8 mouse cellular contexts compared by ENCODE assay signal in genomic region chr14:24902870-24903269, GRCm38 (mm10).
DNase-seq lines count a peak whose midpoint lies in the region; ATAC-seq and TF ChIP-seq lines count a peak whose summit lies in the region.

No protein-coding gene starts in this region.

- 44% methylated on average over 4 of the region's 4 CpGs for WGBS in forebrain, embryonic 10.5 days
- 17% methylated on average over 3 of the region's 4 CpGs for WGBS in forebrain, embryonic 16.5 days
- WGBS in midbrain, embryonic 10.5 days = 31% methylated on average over 3 of the region's 4 CpGs
- WGBS in midbrain, embryonic 15.5 days = 12% methylated on average over 3 of the region's 4 CpGs
- WGBS in heart, adult 2 months = 14% methylated on average over 3 of the region's 4 CpGs

- no peak overlapping the region for H3K4me2 ChIP-seq in forebrain, embryonic 16.5 days (ENCODE audit: low read length)
- no peak overlapping the region for H3K4me2 ChIP-seq in midbrain, embryonic 15.5 days

- ATAC-seq in forebrain, embryonic 16.5 days = no peak
- ATAC-seq in midbrain, embryonic 15.5 days (replicated peaks) = no peak

- DNase-seq in forebrain, embryonic 10.5 days (ENCODE audit: extremely low spot score, low spot score) = no peak
- no peak for DNase-seq in midbrain, embryonic 10.5 days (ENCODE audit: low spot score)
- peak; percentile 38 to 74 for DNase-seq in heart, adult 2 months
- peak; percentile 8 for DNase-seq in lung, postnatal 25 days (ENCODE audit: low spot score)
- no peak for DNase-seq in frontal cortex, postnatal 14 days (ENCODE audit: low spot score in 2 of 2)
- no peak for DNase-seq in frontal cortex, postnatal 36 days (ENCODE audit: low spot score in 2 of 2)

- H3K4me1 ChIP-seq in forebrain, embryonic 10.5 days = peaks cover 38% of the 10 kb centered on the region
- peaks cover 10% of the 10 kb centered on the region for H3K4me1 ChIP-seq in forebrain, embryonic 16.5 days (replicated peaks; ENCODE audit: control insufficient read depth, insufficient read depth, low read length)
- H3K4me1 ChIP-seq in midbrain, embryonic 10.5 days = peaks cover 25% of the 10 kb centered on the region
- peaks cover 5% of the 10 kb centered on the region; the same call in 1 of the 2 replicates for H3K4me1 ChIP-seq in midbrain, embryonic 15.5 days
- peaks cover 2% of the 10 kb centered on the region for H3K4me1 ChIP-seq in heart, adult 2 months (ENCODE audit: control insufficient read depth, insufficient read depth, low read length)

- H3K4me3 ChIP-seq in forebrain, embryonic 10.5 days = no peak overlapping the region
- no peak overlapping the region for H3K4me3 ChIP-seq in forebrain, embryonic 16.5 days (replicated peaks; ENCODE audit: low read length)
- H3K4me3 ChIP-seq in midbrain, embryonic 10.5 days = no peak overlapping the region
- H3K4me3 ChIP-seq in midbrain, embryonic 15.5 days = no peak overlapping the region
- H3K4me3 ChIP-seq in heart, adult 2 months = no peak overlapping the region

- H3K79me2 ChIP-seq in heart, adult 2 months (replicated peaks; ENCODE audit: control insufficient read depth, insufficient read depth, low read length) = no peaks in the 10 kb centered on the region

- TF ChIP-seq CTCF in heart, adult 2 months (IDR thresholded peaks at IDR 0.05) = peak; percentile 62

- no peaks in the 10 kb centered on the region for H3K27me3 ChIP-seq in forebrain, embryonic 10.5 days (ENCODE audit: poor library complexity, severe bottlenecking)
- H3K27me3 ChIP-seq in forebrain, embryonic 16.5 days (replicated peaks; ENCODE audit: control insufficient read depth, insufficient read depth, low read length) = no peaks in the 10 kb centered on the region
- peaks cover 6% of the 10 kb centered on the region; the same call in 1 of the 2 replicates for H3K27me3 ChIP-seq in midbrain, embryonic 10.5 days (ENCODE audit: low read depth, poor library complexity, severe bottlenecking)
- H3K27me3 ChIP-seq in midbrain, embryonic 15.5 days (replicated peaks) = no peaks in the 10 kb centered on the region
- H3K27me3 ChIP-seq in heart, adult 2 months (ENCODE audit: control insufficient read depth, insufficient read depth, low read length) = no peaks in the 10 kb centered on the region

- no peak for TF ChIP-seq POLR2A in heart, adult 2 months (IDR thresholded peaks at IDR 0.05; ENCODE audit: insufficient read depth, low read depth, low read length)

- no peaks in the 10 kb centered on the region for H3K36me3 ChIP-seq in forebrain, embryonic 10.5 days (replicated peaks)
- H3K36me3 ChIP-seq in forebrain, embryonic 16.5 days (ENCODE audit: control insufficient read depth, insufficient read depth) = no peaks in the 10 kb centered on the region
- no peaks in the 10 kb centered on the region for H3K36me3 ChIP-seq in midbrain, embryonic 10.5 days
- no peaks in the 10 kb centered on the region for H3K36me3 ChIP-seq in midbrain, embryonic 15.5 days (replicated peaks)
- no peaks in the 10 kb centered on the region for H3K36me3 ChIP-seq in heart, adult 2 months (ENCODE audit: control insufficient read depth, insufficient read depth, low read length)

- H3K9ac ChIP-seq in forebrain, embryonic 16.5 days (replicated peaks; ENCODE audit: low read depth, low read length) = no peak overlapping the region
- no peak overlapping the region for H3K9ac ChIP-seq in midbrain, embryonic 15.5 days
- H3K9ac ChIP-seq in heart, adult 2 months (ENCODE audit: low read depth, low read length) = no peak overlapping the region

- peak; percentile 98 for TF ChIP-seq EP300 in heart, adult 2 months (IDR thresholded peaks at IDR 0.05; ENCODE audit: insufficient read depth, low read depth, low read length)

- intact Hi-C loops in heart, adult 2 months (cut with DNase I) = loop anchor here (5.0 to 10.0 kb wide), 5 partner anchors 121 to 662 kb away; partner anchors contain the start of gene Zmiz1

- peak overlapping the region; percentile 30; the same call in 1 of the 2 replicates for H3K27ac ChIP-seq in forebrain, embryonic 10.5 days
- no peak overlapping the region for H3K27ac ChIP-seq in forebrain, embryonic 16.5 days (ENCODE audit: low read length)
- H3K27ac ChIP-seq in midbrain, embryonic 10.5 days (replicated peaks) = 0 out of 2 replicates have a peak overlapping the region, but pooled peaks have one; percentile 30
- no peak overlapping the region for H3K27ac ChIP-seq in midbrain, embryonic 15.5 days
- no peak overlapping the region for H3K27ac ChIP-seq in heart, adult 2 months

- H3K9me3 ChIP-seq in forebrain, embryonic 10.5 days = no peaks in the 10 kb centered on the region
- no peaks in the 10 kb centered on the region for H3K9me3 ChIP-seq in forebrain, embryonic 16.5 days (ENCODE audit: control insufficient read depth, low read length)
- H3K9me3 ChIP-seq in midbrain, embryonic 10.5 days (replicated peaks) = no peaks in the 10 kb centered on the region
- no peaks in the 10 kb centered on the region for H3K9me3 ChIP-seq in midbrain, embryonic 15.5 days

Comparison
In these comparisons a context has a peak if more than half of its experiments do, and no peak if none do; other contexts are left out.
1. H3K27ac ChIP-seq: peak in forebrain, embryonic 10.5 days (single experiment) and midbrain, embryonic 10.5 days (single experiment); none in forebrain, embryonic 16.5 days (single experiment), midbrain, embryonic 15.5 days (single experiment) and heart, adult 2 months (single experiment).
2. DNase-seq: peak in heart, adult 2 months (2 of 2) and lung, postnatal 25 days (single experiment); none in forebrain, embryonic 10.5 days (single experiment), midbrain, embryonic 10.5 days (single experiment), frontal cortex, postnatal 14 days (0 of 2) and frontal cortex, postnatal 36 days (0 of 2).